Mouse (Mus musculus) cerebellum, adult 9-11 months (tissue): ENCODE measurements around the gene Pianp.

Experiments
- DNase-seq: peaks from one replicate; pipeline ENCODE4 v3.0.0; 2022

Gene Pianp

DNA sequence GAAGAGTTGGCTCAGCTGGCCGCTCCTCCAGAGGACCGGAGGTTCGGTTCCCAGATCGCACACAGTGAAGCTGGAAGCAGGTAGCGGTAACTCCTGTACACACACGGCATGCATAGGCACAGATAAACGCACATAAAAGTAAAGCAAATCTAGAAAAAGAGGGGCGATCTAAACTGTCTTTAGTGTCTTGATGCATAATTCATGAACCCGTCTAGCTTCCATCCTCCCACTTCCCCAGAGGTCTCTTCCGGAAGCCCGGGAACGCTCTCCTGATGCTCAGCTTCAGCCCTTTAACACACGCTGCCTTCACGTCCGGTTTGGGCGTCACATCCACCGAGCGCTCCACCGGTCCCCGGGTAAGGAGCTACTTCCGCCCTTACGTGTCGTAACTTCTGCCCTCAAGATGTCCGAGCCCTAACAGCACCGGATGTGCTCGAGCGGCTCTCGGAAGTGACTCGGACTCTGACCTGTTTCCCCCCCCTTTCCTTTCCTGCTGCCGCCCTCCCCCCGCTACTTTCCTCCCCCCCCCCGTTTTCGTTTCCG lies 12.2 kb downstream of the Pianp start:
- DNase-seq, result peak; percentile 99

DNA sequence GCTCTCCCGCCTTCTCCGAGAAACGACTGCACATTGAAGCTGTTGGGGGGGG lies 12.5 kb downstream of the Pianp start, which contains the start of gene Zfp384:
Zfp384 (plus strand) TSS at position 17 of the 52 bp plus-strand sequence.
- DNase-seq, result no peak

DNA sequence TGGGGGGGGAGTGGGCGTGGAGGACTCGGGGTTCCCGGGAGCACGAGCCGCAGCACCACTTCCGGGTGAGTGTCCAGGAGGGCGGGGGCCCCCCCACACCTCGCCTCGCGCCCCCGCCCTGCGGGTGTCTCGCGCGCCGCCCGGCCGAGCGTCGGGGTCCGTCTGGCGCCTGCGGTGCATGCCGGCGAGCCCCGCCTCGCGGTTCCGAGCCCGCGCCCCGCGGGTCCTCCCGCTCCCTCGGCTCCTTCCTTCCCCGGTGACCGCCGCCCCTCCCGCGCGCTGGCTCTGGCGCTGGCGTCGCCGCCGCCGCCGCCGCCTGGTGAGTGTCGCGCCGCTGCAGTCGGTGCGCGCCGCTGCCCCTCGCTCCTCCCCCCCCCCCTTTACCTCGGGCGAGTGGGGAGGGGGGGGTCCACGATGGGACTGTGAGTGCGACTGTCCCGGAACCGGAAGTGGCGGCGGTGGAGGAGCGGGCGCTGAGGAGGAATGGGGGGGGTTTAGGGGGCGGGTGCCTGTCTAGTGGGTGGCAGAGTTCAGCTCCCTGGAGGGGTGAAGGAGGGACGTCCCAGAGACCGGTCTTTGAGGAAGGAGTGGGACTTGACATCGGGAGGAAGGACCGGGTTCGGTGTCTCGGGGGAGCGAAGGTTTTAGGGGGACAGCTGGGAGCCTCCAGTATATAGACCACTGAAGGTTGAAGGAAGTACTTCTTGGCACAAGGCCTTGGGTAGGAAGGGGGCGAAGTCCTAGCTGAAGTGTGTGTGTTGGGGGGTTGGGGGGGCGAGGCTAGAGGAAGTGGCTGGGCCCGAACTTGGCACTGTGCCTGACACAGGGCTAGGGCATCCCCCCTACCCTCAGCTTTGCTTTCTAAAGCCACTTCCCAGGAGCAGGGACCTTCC lies 12.9 kb downstream of the Pianp start:
- peak; percentile 85 for DNase-seq

DNA sequence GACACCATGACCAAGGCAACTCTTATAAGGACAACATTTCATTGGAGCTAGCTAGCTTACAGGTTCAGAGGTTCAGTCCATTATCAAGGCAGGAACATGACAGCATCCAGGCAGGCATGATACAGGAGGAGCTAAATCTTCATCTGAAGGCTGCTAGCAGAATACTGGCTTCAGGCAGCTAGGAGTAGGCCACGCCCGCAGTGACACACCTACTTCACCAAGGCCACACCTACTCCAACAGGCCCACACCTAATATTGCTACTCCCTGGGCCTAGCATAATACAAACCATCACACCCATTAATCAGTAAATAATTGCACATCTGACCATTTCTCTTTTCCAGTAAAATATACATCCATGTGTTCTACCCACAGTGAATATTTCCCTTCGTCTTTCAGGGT lies 21.2 kb downstream of the Pianp start:
- no peak for DNase-seq

DNA sequence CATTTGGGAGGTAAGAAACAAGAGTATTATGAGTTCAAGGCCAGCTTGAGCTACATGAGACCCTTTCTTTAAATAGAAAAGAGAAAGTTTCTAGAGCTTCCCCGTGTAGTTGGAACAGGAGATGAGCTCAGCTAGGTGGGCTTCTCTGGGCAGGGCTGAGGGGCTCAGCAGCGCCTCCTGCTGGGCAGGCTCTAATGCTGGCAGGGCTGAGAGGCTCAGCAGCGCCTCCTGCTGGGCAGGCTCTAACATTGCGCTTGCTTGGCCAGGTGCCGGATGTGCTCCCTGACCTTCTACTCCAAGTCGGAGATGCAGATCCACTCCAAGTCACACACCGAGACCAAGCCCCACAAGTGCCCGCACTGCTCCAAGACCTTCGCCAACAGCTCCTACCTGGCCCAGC lies 34.0 kb downstream of the Pianp start:
- peak; percentile 52 for DNase-seq

DNA sequence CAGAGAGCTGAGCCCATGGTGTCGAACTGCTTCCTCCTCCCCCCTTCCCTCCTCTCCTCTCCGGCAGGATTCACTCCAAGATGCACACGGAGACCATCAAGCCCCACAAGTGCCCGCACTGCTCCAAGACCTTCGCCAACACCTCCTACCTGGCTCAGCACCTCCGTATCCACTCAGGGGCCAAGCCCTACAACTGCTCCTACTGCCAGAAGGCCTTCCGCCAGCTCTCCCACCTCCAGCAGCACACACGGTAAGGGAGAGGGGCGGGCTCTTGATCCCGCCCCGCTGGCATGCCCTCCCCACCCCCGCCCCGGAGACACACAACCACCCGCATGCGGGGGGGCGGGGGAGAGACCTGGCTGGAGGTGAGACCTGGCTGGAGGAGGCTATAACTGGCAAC lies 35.1 kb downstream of the Pianp start:
- no peak for DNase-seq

DNA sequence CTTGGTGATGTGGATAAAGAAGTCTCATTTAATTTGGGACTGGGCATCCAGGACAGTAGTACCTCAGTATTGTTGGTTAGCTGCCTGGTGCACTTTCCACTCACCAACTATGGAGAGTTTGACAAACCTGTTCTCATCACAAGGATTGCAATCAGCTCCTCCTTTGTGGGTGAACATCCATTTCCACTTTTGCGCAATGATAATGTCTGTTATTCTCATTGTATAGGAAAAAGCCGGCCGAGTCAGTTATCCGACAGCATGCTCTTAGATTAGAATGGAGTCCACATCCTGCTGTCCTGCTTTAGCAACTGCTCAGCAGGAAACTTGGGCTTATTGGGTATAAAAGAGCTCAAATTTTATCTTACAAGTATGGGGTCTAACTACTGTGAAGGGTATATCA lies 42.2 kb downstream of the Pianp start:
- DNase-seq, result no peak

DNA sequence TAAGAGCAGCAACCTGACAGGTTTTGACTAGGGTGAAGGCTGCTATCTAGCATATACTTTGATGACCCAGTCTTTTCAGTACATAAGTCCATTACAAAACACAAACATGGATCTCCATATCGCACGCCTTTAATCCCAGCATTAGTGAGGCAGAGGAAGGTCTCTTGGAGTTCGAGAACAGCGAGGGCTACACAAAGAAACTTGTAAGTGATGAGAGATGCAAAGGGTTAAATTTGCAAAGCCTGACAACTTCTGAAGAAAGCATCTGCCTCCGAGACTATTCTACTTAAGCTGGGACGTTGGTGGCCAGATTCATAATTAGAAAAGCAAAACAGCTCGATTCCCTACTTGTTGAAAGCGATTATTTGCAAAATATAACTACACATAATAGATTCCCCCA lies 42.6 kb downstream of the Pianp start:
- no peak for DNase-seq

DNA sequence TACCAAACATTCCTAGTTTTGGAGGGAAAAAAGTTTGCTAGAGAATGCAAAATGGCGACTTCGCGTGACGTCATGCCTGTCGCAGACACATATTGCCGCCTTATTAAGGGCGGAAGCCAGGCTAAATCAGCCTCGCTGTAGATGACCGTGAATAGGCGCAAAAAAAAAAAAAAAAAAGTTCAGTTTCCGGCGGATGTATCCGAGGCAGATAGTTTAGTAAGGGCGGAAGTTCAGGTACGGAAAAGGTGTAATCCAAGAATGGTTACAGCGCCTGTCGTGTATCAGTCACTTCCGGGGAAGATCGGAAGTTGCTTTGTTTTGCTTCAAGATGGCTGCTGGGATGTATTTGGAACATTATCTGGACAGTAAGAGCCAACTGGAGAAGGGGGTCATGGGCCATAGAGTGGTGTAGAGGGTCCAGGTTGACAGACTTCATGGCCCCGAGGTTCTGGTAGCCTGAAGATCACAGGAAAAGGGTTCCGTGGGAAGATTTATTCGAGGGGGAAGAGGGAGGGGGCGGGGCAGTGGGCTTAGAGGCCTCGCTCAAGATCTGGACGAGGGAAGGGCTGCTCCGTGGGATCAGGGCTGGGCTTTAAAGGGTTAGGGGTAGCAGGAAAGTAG lies 43.1 kb downstream of the Pianp start, which contains the start of gene Ing4:
Ing4 (plus strand) TSS at position 228 of the 621 bp plus-strand sequence.
- DNase-seq, result peak; percentile 94

DNA sequence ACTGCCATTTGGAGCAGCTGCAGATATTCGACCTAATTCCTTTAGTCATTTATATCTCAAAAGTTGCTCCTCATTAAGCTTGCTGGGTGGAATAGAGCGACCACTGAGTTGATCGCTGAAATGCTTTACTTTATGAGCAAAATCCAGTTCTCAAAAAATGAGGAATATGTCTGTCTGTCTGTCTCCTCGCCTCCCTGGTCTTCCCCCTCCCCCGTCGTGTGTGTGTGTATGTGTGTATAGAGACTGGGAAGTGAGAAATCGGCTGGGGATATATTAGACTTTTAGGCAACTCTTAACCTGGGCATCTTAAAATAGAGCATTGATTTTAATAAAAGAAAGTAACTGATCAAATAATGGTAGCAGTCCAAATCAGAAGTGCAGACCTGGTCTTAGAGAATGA lies 43.7 kb downstream of the Pianp start:
- no peak for DNase-seq

DNA sequence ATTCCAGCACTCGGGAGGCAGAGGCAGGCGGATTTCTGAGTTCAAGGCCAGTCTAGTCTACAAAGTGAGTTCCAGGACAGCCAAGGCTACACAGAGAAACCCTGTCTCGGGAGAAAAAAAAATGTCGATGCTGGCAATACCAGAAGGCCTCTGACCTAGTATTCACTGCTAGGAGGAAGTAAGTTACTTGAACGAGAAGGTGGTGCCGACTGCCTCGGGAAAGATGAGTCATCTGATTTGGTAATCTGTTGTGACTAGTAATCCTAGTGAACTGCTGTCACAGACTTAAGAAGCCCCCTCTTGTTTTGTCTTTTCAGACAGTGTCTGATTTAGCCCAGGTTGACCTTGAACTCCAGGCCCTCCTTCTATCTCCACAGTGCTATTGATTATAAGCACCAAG lies 44.6 kb downstream of the Pianp start:
- no peak for DNase-seq

DNA sequence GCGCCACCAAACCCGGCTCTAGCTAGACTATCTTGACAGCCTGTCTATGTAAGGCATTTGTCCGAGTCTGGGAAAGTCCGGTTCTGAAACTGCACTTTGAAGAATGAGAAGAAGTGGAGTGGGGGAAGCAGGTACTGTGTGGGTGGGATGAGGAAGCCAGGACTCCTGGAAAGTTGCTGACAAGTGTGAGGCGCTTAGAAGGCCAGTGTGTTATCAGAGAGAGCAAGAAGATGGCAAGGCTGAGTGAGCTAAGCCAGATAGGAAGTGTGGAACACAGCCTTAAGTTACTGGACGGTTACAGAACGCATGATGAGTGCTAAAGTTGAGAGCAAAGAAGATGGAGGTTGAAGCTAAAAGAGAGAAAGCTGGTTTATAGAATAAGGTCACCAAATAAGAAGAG lies 45.6 kb downstream of the Pianp start:
- no peak for DNase-seq

DNA sequence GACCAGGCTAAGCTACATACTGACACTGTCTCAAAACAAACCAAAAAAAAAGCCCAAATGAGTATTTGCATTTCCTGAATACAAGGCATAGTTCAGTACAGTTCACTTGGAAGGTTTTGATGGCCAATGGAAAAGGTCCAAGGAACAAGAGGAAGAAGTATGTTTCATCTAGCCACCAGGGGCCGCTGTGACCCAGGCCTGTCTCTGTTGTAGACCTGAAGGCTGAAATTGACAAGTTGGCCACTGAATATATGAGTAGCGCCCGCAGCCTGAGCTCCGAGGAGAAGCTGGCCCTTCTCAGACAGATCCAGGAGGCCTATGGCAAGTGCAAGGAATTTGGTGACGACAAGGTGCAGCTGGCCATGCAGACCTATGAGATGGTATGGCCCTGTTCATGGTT lies 50.2 kb downstream of the Pianp start:
- DNase-seq, result peak; percentile 84

DNA sequence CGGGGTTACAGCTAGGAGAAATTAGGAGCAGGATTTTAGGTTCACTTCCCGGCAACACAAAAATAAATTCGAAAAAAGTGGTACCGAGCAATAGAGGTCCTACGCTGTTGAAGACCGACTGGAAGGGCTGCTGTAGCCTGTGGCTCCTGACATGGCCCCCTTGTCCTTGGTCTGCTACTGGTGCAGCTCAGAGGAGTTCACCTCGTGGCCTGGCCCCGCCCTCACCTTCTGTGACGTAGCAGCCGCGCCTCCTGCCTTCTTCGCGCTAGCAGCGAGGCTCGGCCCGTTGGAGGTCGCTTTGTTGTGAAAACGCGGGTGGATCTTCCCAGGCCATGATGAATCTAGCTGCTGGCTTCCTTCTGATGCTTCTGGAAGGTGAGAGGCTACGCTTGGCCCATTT lies 53.2 kb downstream of the Pianp start, which contains the start of gene Acrbp:
Acrbp (plus strand) TSS at position 12 of the 400 bp plus-strand sequence.
- DNase-seq, result no peak

DNA sequence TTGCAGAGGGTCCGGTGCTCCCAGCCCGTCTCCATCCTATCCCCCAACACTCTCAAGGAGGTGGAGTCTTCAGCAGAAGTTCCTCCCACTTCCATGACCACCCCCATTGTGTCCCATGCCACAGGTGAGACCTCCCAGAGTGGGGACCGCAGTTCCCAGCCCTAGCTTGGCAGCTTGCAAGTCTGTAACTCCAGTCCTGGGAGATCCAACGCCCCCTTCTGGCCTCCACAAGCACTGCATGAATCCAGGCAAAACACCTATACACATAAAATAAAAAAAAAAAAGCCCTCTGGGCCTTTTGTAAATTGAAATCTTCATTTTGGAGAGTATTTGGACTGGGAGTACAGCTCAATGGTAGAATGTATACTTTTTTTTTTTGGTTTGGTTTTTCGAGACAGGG lies 54.7 kb downstream of the Pianp start:
- no peak for DNase-seq
